Mouse (Mus musculus) mouse trophoblast stem cell (cell line): Measurements from ENCODE around the gene Vmn2r10.
"Not testable (repeated sequence)": the region's sequence is repeated elsewhere in the genome, so short reads cannot be mapped to it uniquely, and the experiment has no call there.

Experiments
- in situ Hi-C, 2 experiments: fragments of 300-500 bp; cut with MseI, MboI; formaldehyde crosslinking; loops; 2 replicates in 1 of 2; 3 replicates in 1 of 2; pipeline ENCODE4 v1.15.1; 2025

The Vmn2r10 gene

GRCm38 (mm10) chr5:109006427-109006826 is at the start of gene Vmn2r10:
Gene Vmn2r10 (minus strand): TSS chr5:109006527.
- in situ Hi-C loops, result not testable (repeated sequence)

- in situ Hi-C loops, result no loop called here
Observed at GRCm38 (mm10) chr5:109055286-109055685, 49.0 kb upstream of the Vmn2r10 start.

GRCm38 (mm10) chr5:109032591-109032990 is 26.3 kb upstream of the Vmn2r10 start:
- in situ Hi-C loops, result no loop called here

- in situ Hi-C loops, result no loop called here
Observed at GRCm38 (mm10) chr5:108988924-108989323, 17.4 kb downstream of the Vmn2r10 start.
